Mouse (Mus musculus) cerebellum, postnatal 14 days (tissue): ENCODE measurements at regions not wholly inside any gene's neighbourhood (a gene's known extent, or its start where the extent isn't known, plus 50 kb on each side); places are given as distances from the start of the nearest gene placed in this dataset.

Experiments used
- DNase-seq, 2 experiments: peaks; one replicate each; pipeline ENCODE4 v3.0.0; 2021; ENCODE audit warnings: mixed read lengths in 2 of 2

GRCm38 (mm10) chr5:12233377-12234096, 149.6 kb upstream of the Sema3d start:
- no peak for DNase-seq

GRCm38 (mm10) chr5:12243179-12243805, 139.9 kb upstream of the Sema3d start:
- DNase-seq: no peak

- no peak for DNase-seq
Observed at GRCm38 (mm10) chr5:12293685-12294084, 89.5 kb upstream of the Sema3d start.

- peak in 1 of 2 experiments; percentile 11 for DNase-seq
Observed at GRCm38 (mm10) chr5:12297331-12297730, 85.9 kb upstream of the Sema3d start.

- DNase-seq: peak in 1 of 2 experiments; percentile 4
Observed at GRCm38 (mm10) chr5:12301833-12302808, 81.1 kb upstream of the Sema3d start.

- no peak for DNase-seq
Observed at GRCm38 (mm10) chr5:12309408-12309807, 73.8 kb upstream of the Sema3d start.

GRCm38 (mm10) chr5:12332648-12333305, 50.4 kb upstream of the Sema3d start:
- no peak for DNase-seq
